Comparison of ENCODE assay signal across 13 mouse cellular contexts in genomic region chr13:32556396-32556795, GRCm38 (mm10).
"Had no signal": no experiment of that assay in that cellular context is flagged by ENCODE, and none has a peak within 500 bp of the region (broad histone marks: within the 10 kb centered on the region; RNA-seq: fewer than 3 reads in every experiment).

No protein-coding gene starts in this region.

- DNase-seq: kidney, postnatal 25 days; left cerebral cortex, postnatal 4 days; lung, adult 18-20 months; lung, postnatal 36 days; right cerebral cortex, adult 18-20 months; right cerebral cortex, postnatal 25 days; thymus, postnatal 4 days had no signal

- H3K27me3 ChIP-seq: kidney, embryonic 15.5 days; limb, embryonic 13.5 days; midbrain, embryonic 13.5 days; neural tube, embryonic 15.5 days had no signal

- H3K36me3 ChIP-seq: kidney, embryonic 15.5 days; limb, embryonic 13.5 days; midbrain, embryonic 13.5 days; neural tube, embryonic 15.5 days had no signal

- ATAC-seq: lung, postnatal 0 days; midbrain, embryonic 13.5 days had no signal

- H3K4me3 ChIP-seq: kidney, embryonic 15.5 days; limb, embryonic 13.5 days; midbrain, embryonic 13.5 days; myocyte; neural tube, embryonic 15.5 days had no signal
